Mouse (Mus musculus) midbrain, embryonic 10.5 days (tissue): ENCODE results near the gene Cobl. TPM values are rescaled to one million over a fixed set of nuclear protein-coding genes. Genes with fewer than 3 reads are reported as not detected.

Experiments
- DNase-seq: peaks from one replicate; pipeline ENCODE4 v3.0.0-alpha.2; 2017; ENCODE audit warnings: low spot score
- H3K27ac ChIP-seq: fragments of 300-500 bp; sonication (generic); replicated peaks from 2 replicates; pipeline ENCODE4 v1.5.1; 2016; ENCODE audit warnings: mild to moderate bottlenecking
- H3K27me3 ChIP-seq: fragments of 300-500 bp; sonication (generic); 2 replicates; pipeline ENCODE4 v1.6.1; 2016; ENCODE audit warnings: low read depth, mild to moderate bottlenecking; ENCODE audit not compliant: poor library complexity, severe bottlenecking
- H3K36me3 ChIP-seq: fragments of 300-500 bp; sonication (generic); 2 replicates; pipeline ENCODE4 v1.6.1; 2016; ENCODE audit warnings: mild to moderate bottlenecking, moderate library complexity
- H3K4me1 ChIP-seq: fragments of 300-500 bp; sonication (generic); 2 replicates; pipeline ENCODE4 v1.6.1; 2016
- H3K4me3 ChIP-seq: fragments of 300-500 bp; sonication (generic); 2 replicates; pipeline ENCODE4 v1.5.1; 2016; ENCODE audit warnings: mild to moderate bottlenecking, moderate library complexity
- H3K9me3 ChIP-seq: fragments of 300-500 bp; sonication (generic); replicated peaks from 2 replicates; pipeline ENCODE4 v1.6.1; 2016; ENCODE audit warnings: mild to moderate bottlenecking
- WGBS: fragments of 180-500 bp; shearing (Covaris S2); methylation state at CpG from one replicate; pipeline ENCODE4 v1.1.7; 2016; 5-methylcytosine and 5-hydroxymethylcytosine counted together
- polyA plus RNA-seq: library from polyadenylated mRNA; unstranded; fragments of >200 nt; fragmentation: Nextera tagmentation; extraction: Ambion mirVana; gene quantifications from 2 replicates; pipeline ENCODE4 v1.2.1, GENCODE M21; 2016

Gene Cobl
- polyA plus RNA-seq, 1 experiment from 2014 or later: 1.9 TPM

- no peak for DNase-seq
- Histone ChIP-seq H3K4me1 (0 out of 2 replicates have a peak, but pooled peaks cover 2% of the 10 kb centered on the region), H3K4me3 (no peak overlapping the region), H3K36me3 (no peaks in the 10 kb centered on the region), H3K9me3 (no peaks in the 10 kb centered on the region), H3K27ac (no peak overlapping the region), H3K27me3 (no peaks in the 10 kb centered on the region)
- 53% methylated on average over 3 of the region's 3 CpGs for WGBS
Measured at GRCm38 (mm10) chr11:12435905-12436304, 28.9 kb downstream of the Cobl start.

GRCm38 (mm10) chr11:12435018-12435417 lies 29.7 kb downstream of the Cobl start:
- 68% methylated on average over 4 of the region's 4 CpGs for WGBS
- Histone ChIP-seq H3K4me1 (peaks cover 11% of the 10 kb centered on the region), H3K27me3 (no peaks in the 10 kb centered on the region), H3K9me3 (no peaks in the 10 kb centered on the region), H3K36me3 (no peaks in the 10 kb centered on the region), H3K4me3 (no peak overlapping the region), H3K27ac (no peak overlapping the region)
- no peak for DNase-seq

- no peak overlapping the region for H3K27ac ChIP-seq
- H3K4me1 ChIP-seq: peaks cover 15% of the 10 kb centered on the region
- no peak overlapping the region for H3K4me3 ChIP-seq
- DNase-seq: no peak
- no peaks in the 10 kb centered on the region for H3K9me3 ChIP-seq
- H3K27me3 ChIP-seq: no peaks in the 10 kb centered on the region
- no peaks in the 10 kb centered on the region for H3K36me3 ChIP-seq
- 80% methylated on average over 4 of the region's 4 CpGs for WGBS
Measured at GRCm38 (mm10) chr11:12434597-12434996, 30.2 kb downstream of the Cobl start.

- DNase-seq: no peak
- WGBS: 83% methylated on average over 2 of the region's 2 CpGs
- Histone ChIP-seq H3K4me3 (no peak overlapping the region), H3K9me3 (no peaks in the 10 kb centered on the region), H3K36me3 (no peaks in the 10 kb centered on the region), H3K27ac (no peak overlapping the region), H3K4me1 (peaks cover 16% of the 10 kb centered on the region), H3K27me3 (no peaks in the 10 kb centered on the region)
Measured at GRCm38 (mm10) chr11:12431911-12432310, 32.8 kb downstream of the Cobl start.

GRCm38 (mm10) chr11:12430231-12431041 lies 34.3 kb downstream of the Cobl start:
- Histone ChIP-seq H3K27ac (peak overlapping the region; percentile 49; the same call in 1 of the 2 replicates), H3K9me3 (no peaks in the 10 kb centered on the region), H3K4me3 (no peak overlapping the region), H3K4me1 (peaks cover 14% of the 10 kb centered on the region), H3K27me3 (no peaks in the 10 kb centered on the region), H3K36me3 (no peaks in the 10 kb centered on the region)
- WGBS: 46% methylated on average over 4 of the region's 4 CpGs
- no peak for DNase-seq

DNA sequence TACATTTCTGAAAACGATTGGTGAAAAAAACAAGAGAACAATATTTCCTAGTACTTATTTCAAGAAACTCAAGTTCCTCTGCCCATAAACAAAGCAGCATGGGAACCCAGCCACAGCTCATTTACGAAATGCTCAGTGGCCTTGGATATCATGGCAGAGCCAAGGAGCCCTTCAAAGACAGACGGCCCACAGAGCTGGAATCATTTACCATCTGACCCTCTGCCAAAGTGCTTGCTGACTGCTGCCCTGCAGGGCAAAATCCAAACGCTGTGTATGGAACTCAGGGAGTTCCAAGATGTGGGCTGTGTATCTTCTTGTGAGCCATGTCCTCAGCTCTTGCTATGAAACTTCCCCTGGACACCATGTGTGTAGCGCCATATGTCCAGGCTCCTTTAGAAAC lies 38.0 kb downstream of the Cobl start:
- no peak for DNase-seq
- 81% methylated on average over 5 of the region's 5 CpGs for WGBS
- H3K9me3 ChIP-seq: no peaks in the 10 kb centered on the region
- H3K27me3 ChIP-seq: no peaks in the 10 kb centered on the region; the same call in 1 of the 2 replicates
- H3K36me3 ChIP-seq: no peaks in the 10 kb centered on the region
- H3K27ac ChIP-seq: no peak overlapping the region
- no peak overlapping the region for H3K4me3 ChIP-seq
- H3K4me1 ChIP-seq: peaks cover 14% of the 10 kb centered on the region

DNA sequence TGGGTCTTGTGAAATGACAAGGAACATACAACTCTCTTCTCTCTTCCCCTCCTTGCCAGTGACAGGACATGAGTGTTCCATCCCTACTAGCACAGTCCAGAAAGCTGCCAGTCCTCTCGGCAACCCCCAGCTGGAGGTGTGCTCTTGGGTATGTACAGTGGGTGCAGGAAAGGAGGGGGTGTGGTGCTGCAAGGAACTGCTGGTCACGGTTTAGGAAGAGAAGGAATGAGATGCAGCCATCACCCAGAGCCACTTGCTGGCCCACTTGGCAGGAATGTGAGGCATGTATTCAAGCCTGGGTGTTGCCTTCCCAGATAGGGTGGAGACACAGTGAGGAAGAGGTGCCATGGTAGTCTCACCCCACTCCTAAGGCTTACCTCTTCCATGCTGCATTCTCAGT lies 40.6 kb downstream of the Cobl start:
- H3K27ac ChIP-seq: no peak overlapping the region
- no peaks in the 10 kb centered on the region for H3K4me1 ChIP-seq
- H3K9me3 ChIP-seq: no peaks in the 10 kb centered on the region
- H3K36me3 ChIP-seq: no peaks in the 10 kb centered on the region
- H3K4me3 ChIP-seq: no peak overlapping the region
- H3K27me3 ChIP-seq: no peaks in the 10 kb centered on the region; the same call in 1 of the 2 replicates
- DNase-seq: no peak
- WGBS: 89% methylated on average over 2 of the region's 2 CpGs

DNA sequence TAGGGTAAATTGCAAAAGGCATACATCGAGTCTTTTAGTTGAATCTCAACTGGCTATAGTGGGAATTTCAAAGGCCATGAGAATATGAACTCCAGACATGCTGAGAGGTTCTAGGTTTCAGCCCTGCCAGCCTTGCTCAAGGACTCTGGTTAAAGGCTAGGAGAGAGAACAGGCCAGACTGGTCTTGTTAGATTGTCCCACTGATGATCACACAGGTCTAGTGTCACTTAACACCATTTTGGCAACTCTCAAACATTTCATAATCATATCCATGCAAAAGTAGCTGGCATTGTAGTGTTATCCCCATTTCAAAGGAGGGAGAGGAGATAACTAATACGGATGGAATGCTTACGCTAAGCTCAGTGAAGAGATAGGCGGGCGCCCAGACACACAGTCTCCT lies 43.6 kb downstream of the Cobl start:
- Histone ChIP-seq H3K36me3 (no peaks in the 10 kb centered on the region), H3K4me3 (no peak overlapping the region), H3K4me1 (no peaks in the 10 kb centered on the region), H3K27me3 (no peaks in the 10 kb centered on the region; the same call in 1 of the 2 replicates), H3K9me3 (no peaks in the 10 kb centered on the region), H3K27ac (no peak overlapping the region)
- 88% methylated on average over 5 of the region's 5 CpGs for WGBS
- no peak for DNase-seq

DNA sequence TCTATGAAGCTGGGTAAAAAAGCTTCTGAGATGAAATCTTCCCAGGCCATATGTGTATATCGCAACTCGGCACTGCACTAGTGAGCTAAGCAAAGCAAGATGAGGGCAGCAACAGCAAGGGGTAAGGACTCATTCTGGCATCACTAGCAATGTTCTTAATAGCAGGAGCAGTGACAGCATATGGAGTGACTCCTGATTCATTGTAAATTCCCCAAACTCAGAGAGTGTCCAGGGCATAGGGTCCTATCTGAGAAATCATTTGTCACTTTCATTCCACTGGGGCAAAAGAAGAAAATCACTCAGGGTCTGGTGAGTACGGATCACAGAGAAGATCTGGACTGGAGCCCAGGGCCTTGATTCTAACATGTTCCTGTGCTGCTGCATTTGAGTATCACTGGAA lies 44.6 kb downstream of the Cobl start:
- Histone ChIP-seq H3K27ac (no peak overlapping the region), H3K4me1 (peaks cover 9% of the 10 kb centered on the region), H3K4me3 (no peak overlapping the region), H3K27me3 (no peaks in the 10 kb centered on the region; the same call in 1 of the 2 replicates), H3K9me3 (no peaks in the 10 kb centered on the region), H3K36me3 (no peaks in the 10 kb centered on the region)
- DNase-seq: no peak
- WGBS: 94% methylated on average over 3 of the region's 3 CpGs

DNA sequence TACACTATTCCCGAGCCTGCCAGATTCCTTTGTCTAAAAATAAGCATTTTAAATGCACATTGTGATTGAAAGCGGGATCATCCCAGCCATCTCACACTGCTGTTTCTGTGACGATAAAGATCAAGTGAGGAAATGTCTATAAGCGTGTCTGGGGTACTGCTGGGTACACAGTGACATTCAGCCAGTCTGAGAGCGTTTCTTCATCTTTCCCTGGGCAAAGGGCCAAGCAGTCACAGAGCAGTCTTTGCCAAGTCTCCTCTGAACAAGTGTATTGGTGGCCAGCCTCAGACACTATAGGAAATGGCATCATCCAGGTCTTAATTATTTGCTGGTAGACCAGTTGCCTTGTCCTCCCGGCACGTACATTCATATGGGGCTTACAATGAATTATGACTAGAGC lies 47.9 kb downstream of the Cobl start:
- DNase-seq: no peak
- peak overlapping the region; percentile 42; the same call in 1 of the 2 replicates for H3K27ac ChIP-seq
- no peaks in the 10 kb centered on the region; the same call in 1 of the 2 replicates for H3K27me3 ChIP-seq
- WGBS: 90% methylated on average over 7 of the region's 7 CpGs
- no peaks in the 10 kb centered on the region for H3K9me3 ChIP-seq
- no peaks in the 10 kb centered on the region for H3K36me3 ChIP-seq
- H3K4me3 ChIP-seq: no peak overlapping the region
- H3K4me1 ChIP-seq: peaks cover 11% of the 10 kb centered on the region

DNA sequence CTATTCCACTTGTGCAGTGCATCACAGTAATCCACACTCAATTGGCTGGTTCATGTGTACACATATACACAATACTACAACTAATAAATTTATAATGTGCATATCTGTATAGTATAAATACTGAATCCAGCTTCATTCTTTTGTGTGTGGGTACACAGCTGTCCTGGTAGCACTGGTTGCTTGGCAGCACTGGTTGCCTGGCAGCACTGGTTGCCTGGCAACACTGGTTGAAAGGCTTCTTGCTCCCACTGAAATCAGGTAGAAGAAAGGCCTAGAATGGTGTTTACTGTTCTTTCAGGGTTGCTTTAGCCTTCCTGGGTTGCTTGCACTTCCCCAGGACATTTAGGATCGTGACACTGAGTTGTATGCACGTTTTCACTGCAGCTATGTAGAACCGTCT lies 49.4 kb downstream of the Cobl start:
- peak overlapping the region; percentile 74 for H3K27ac ChIP-seq

DNA sequence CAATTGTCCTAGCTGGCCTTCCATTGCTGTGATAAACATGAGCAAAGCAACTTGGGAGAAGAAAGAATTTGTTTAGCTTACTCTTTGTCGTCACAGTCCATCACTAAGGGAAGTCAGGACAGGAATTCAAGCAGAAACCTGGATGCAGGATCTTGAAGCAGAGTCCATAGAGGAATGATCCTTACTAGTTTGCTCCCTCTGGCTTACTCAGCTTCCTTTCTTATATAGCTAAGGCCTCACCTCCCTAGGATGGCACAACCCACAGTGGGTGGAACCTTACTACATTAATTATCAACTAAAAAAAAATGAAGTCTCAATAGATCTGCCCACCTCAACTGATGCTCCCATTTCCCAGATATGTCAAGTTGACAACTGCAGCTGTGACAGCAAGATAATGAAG lies 52.8 kb downstream of the Cobl start:
- peaks cover 11% of the 10 kb centered on the region for H3K4me1 ChIP-seq
- H3K36me3 ChIP-seq: no peaks in the 10 kb centered on the region
- WGBS: 74% methylated on average over 1 of the region's 1 CpGs
- no peaks in the 10 kb centered on the region for H3K9me3 ChIP-seq
- DNase-seq: no peak
- H3K27me3 ChIP-seq: no peaks in the 10 kb centered on the region
- H3K27ac ChIP-seq: no peak overlapping the region
- no peak overlapping the region for H3K4me3 ChIP-seq

More for the DNA sequence above, 49.4 kb downstream of the Cobl start:
- H3K9me3 ChIP-seq: no peaks in the 10 kb centered on the region
- no peaks in the 10 kb centered on the region for H3K27me3 ChIP-seq
- peak; percentile 84 for DNase-seq
- no peak overlapping the region for H3K4me3 ChIP-seq
- WGBS: 29% methylated on average over 3 of the region's 3 CpGs
- H3K4me1 ChIP-seq: peaks cover 11% of the 10 kb centered on the region
- H3K36me3 ChIP-seq: no peaks in the 10 kb centered on the region

- H3K4me3 ChIP-seq: no peak overlapping the region
- H3K27me3 ChIP-seq: no peaks in the 10 kb centered on the region
- no peak for DNase-seq
- no peaks in the 10 kb centered on the region for H3K36me3 ChIP-seq
- WGBS: 91% methylated on average over 4 of the region's 4 CpGs
- no peak overlapping the region for H3K27ac ChIP-seq
- no peaks in the 10 kb centered on the region for H3K9me3 ChIP-seq
- peaks cover 11% of the 10 kb centered on the region for H3K4me1 ChIP-seq
Measured at GRCm38 (mm10) chr11:12411075-12411807, 53.5 kb downstream of the Cobl start.
